Mouse (Mus musculus) liver, embryonic 14.5 days (tissue): Measurements from ENCODE around the gene Psmd5. TPM values are rescaled to one million over a fixed set of nuclear protein-coding genes. Genes with fewer than 3 reads are reported as not detected.
A peak's percentile ranks its signal among the peaks of the same experiment; 100 is the strongest.

Source experiments
- ATAC-seq: fragments of 200-750 bp; cut with Nextera tagmentation; 2 replicates; pipeline ENCODE4 v1.8.0; 2017; ENCODE audit warnings: moderate number of reproducible peaks, mild to moderate bottlenecking, moderate library complexity; ENCODE audit not compliant: insufficient read depth
- DNase-seq, 3 experiments: peaks; one replicate each; pipeline ENCODE4 v3.0.0-alpha.2; 2012 to 2013; ENCODE audit warnings: low read depth in 3 of 3, low spot score in 3 of 3
- H3K27ac ChIP-seq: fragments of 300-500 bp; sonication (generic); 2 replicates; pipeline ENCODE4 v1.5.1; 2014; ENCODE audit warnings: moderate library complexity, mild to moderate bottlenecking, control low read depth, inconsistent platforms
- H3K27me3 ChIP-seq: fragments of 300-500 bp; sonication (generic); 2 replicates; pipeline ENCODE4 v1.6.1; 2014; ENCODE audit warnings: mild to moderate bottlenecking, low read length, moderate library complexity; ENCODE audit not compliant: control insufficient read depth, insufficient read depth
- H3K36me3 ChIP-seq: fragments of 300-500 bp; sonication (generic); replicated peaks from 2 replicates; pipeline ENCODE4 v1.6.1; 2014; ENCODE audit warnings: low read depth; ENCODE audit not compliant: control insufficient read depth, insufficient read depth
- H3K4me1 ChIP-seq, 2 experiments: fragments of 200-500 bp in 1 of 2; fragments of 300-500 bp in 1 of 2; sonication (generic) in 1 of 2; replicated peaks; 2 replicates each; pipeline ENCODE4 v1.6.1; 2012 to 2014; ENCODE audit warnings: antibody characterized with exemption in 1 of 2, inconsistent platforms in 1 of 2, low read length in 1 of 2; ENCODE audit not compliant: control insufficient read depth in 2 of 2, insufficient read depth in 2 of 2
- H3K4me2 ChIP-seq: fragments of 300-500 bp; sonication (generic); 2 replicates; pipeline ENCODE4 v1.6.1; 2014; ENCODE audit warnings: low read depth, mild to moderate bottlenecking, control low read depth, moderate library complexity
- H3K4me3 ChIP-seq, 2 experiments: fragments of 200-500 bp in 1 of 2; fragments of 300-500 bp in 1 of 2; sonication (generic) in 1 of 2; 2 replicates each; pipeline ENCODE4 v1.5.1; 2012 to 2014; ENCODE audit warnings: low read depth in 2 of 2, low read length in 2 of 2, mild to moderate bottlenecking in 2 of 2, control low read depth in 1 of 2, inconsistent platforms in 1 of 2, moderate library complexity in 1 of 2; ENCODE audit not compliant: insufficient read depth in 1 of 2
- H3K9ac ChIP-seq: fragments of 300-500 bp; sonication (generic); replicated peaks from 2 replicates; pipeline ENCODE4 v1.6.1; 2014; ENCODE audit warnings: mild to moderate bottlenecking, control low read depth, moderate library complexity
- H3K9me3 ChIP-seq: fragments of 300-500 bp; sonication (generic); 2 replicates; pipeline ENCODE4 v1.6.1; 2016; ENCODE audit warnings: low read length, mixed read lengths; ENCODE audit not compliant: control insufficient read depth
- CTCF ChIP-seq: IDR thresholded peaks from 2 replicates; pipeline ENCODE4 v1.5.1; 2016; ENCODE audit warnings: antibody characterized with exemption, low read depth, control low read depth
- EP300 ChIP-seq: IDR thresholded peaks from 2 replicates; pipeline ENCODE4 v1.6.1; 2016; ENCODE audit warnings: antibody characterized with exemption, low read depth
- WGBS: fragments of 180-500 bp; shearing (Covaris S2); extraction: QIAGEN DNeasy Blood & Tissue Kit; methylation state at CpG from one replicate; pipeline ENCODE4 v1.1.7; 2014; ENCODE audit not compliant: insufficient replicate concordance; 5-methylcytosine and 5-hydroxymethylcytosine counted together
- polyA plus RNA-seq, 2 experiments: library from polyadenylated mRNA; depleted of rRNA in 1 of 2; stranded (reverse) in 1 of 2; unstranded in 1 of 2; fragments of >200 nt; fragmentation: Nextera tagmentation in 1 of 2; extraction: Ambion mirVana in 1 of 2; gene quantifications; 2 replicates each; pipeline versions ENCODE4 v1.2.1 to v1.2.3; 2012 to 2014

Psmd5 gene
- polyA plus RNA-seq, 2 experiments, result 36.5 to 84.1 TPM

- TF ChIP-seq EP300 (no peak), CTCF (no peak)
- Histone ChIP-seq H3K9ac (peak overlapping the region; percentile 71), H3K4me1 (peaks cover 4 to 8% of the 10 kb centered on the region in 2 experiments), H3K27me3 (peaks cover 10% of the 10 kb centered on the region), H3K4me2 (peak overlapping the region; percentile 94), H3K27ac (no peak overlapping the region), H3K4me3 (peak overlapping the region; percentile 48 to 81), H3K9me3 (no peaks in the 10 kb centered on the region), H3K36me3 (peaks cover 5% of the 10 kb centered on the region; the same call in 1 of the 2 replicates)
- peak; percentile 75 for ATAC-seq
- 2% methylated on average over 45 of the region's 50 CpGs for WGBS
- DNase-seq, result peak in 2 of 3 experiments; percentile 47
Measured at GRCm38 (mm10) chr2:34914069-34914822, 39.5 kb upstream of the Psmd5 start.

GRCm38 (mm10) chr2:34913218-34914068, 38.7 kb upstream of the Psmd5 start, which contains the start of gene Phf19:
Gene Phf19, minus strand, starts transcription at chr2:34914026.
- peaks cover 10% of the 10 kb centered on the region for H3K27me3 ChIP-seq
- WGBS, result under 1% methylated on average over 64 of the region's 64 CpGs
- peak within 1 kb of the TSS; percentile 71 for H3K9ac ChIP-seq
- H3K4me3 ChIP-seq, result peak within 1 kb of the TSS; percentile 81 to 89
- peaks cover 4 to 8% of the 10 kb centered on the region in 2 experiments for H3K4me1 ChIP-seq
- peak within 1 kb of the TSS; percentile 7; the same call in 1 of the 2 replicates for H3K27ac ChIP-seq
- TF ChIP-seq EP300 (no peak), CTCF (no peak)
- H3K36me3 ChIP-seq, result peaks cover 5% of the 10 kb centered on the region; the same call in 1 of the 2 replicates
- peak in 1 of 3 experiments; percentile 35 for DNase-seq
- peak; percentile 58 for ATAC-seq
- H3K4me2 ChIP-seq, result peak within 1 kb of the TSS; percentile 94
- no peaks in the 10 kb centered on the region for H3K9me3 ChIP-seq

GRCm38 (mm10) chr2:34912613-34913012, 37.8 kb upstream of the Psmd5 start:
- H3K4me2 ChIP-seq, result peak overlapping the region; percentile 94
- H3K36me3 ChIP-seq, result peaks cover 5% of the 10 kb centered on the region; the same call in 1 of the 2 replicates
- H3K4me1 ChIP-seq, result peaks cover 4 to 8% of the 10 kb centered on the region in 2 experiments
- TF ChIP-seq EP300, result no peak
- H3K27me3 ChIP-seq, result peaks cover 10% of the 10 kb centered on the region
- ATAC-seq, result no peak
- H3K27ac ChIP-seq, result no peak overlapping the region
- H3K9ac ChIP-seq, result no peak overlapping the region; the same call in 1 of the 2 replicates
- peak overlapping the region; percentile 81 to 89 for H3K4me3 ChIP-seq
- DNase-seq, result no peak
- H3K9me3 ChIP-seq, result no peaks in the 10 kb centered on the region
- 62% methylated on average over 7 of the region's 7 CpGs for WGBS

DNA sequence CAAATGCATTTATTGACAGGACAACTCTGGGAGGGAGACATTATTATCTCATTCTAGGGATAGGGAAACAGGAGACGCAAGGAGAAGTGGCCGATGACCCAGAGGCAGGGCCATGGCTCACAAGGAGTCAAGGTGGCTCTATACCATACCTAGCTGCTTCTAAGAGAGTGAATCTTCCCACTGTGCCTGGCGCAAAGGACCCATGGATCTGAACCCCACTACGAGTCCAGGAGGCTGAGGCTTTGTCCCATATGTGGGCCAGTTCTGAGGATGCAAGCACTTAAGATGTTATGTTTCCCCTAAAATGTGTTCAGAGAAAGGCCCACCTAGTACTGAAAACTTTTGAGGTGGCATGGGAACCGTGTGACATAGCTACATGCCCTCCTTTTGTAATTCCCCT, 37.1 kb upstream of the Psmd5 start:
- Histone ChIP-seq H3K9ac (no peak overlapping the region), H3K4me1 (peaks cover 6 to 9% of the 10 kb centered on the region in 2 experiments), H3K36me3 (peaks cover 5% of the 10 kb centered on the region; the same call in 1 of the 2 replicates), H3K4me2 (no peak overlapping the region), H3K4me3 (no peak overlapping the region), H3K27ac (no peak overlapping the region), H3K9me3 (no peaks in the 10 kb centered on the region), H3K27me3 (peaks cover 10% of the 10 kb centered on the region)
- WGBS, result 72% methylated on average over 5 of the region's 5 CpGs
- TF ChIP-seq EP300 (no peak), CTCF (no peak)
- DNase-seq, result no peak
- ATAC-seq, result no peak

DNA sequence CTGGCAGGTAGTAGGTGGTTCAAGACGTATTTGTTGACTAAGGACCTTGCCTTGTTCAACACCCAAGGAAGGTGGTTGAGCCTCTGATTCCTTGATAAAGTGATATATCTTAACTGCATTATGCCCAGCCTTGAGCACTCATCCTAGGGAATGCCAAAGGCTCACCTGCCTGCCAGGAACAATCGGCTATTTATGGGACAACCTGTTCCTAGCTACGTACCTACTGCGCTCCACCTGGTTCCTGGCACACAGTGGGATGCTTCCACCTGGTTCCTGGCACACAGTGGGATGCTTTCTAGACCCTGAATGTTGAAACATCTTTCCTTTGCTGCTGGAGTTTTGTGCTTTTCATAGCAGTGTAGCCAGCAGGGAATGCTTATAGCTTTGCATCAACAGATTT, 35.0 kb upstream of the Psmd5 start:
- Histone ChIP-seq H3K9me3 (no peaks in the 10 kb centered on the region), H3K36me3 (peaks cover 5% of the 10 kb centered on the region; the same call in 1 of the 2 replicates), H3K27me3 (peaks cover 10% of the 10 kb centered on the region), H3K4me1 (peaks cover 19 to 20% of the 10 kb centered on the region in 2 experiments), H3K27ac (no peak overlapping the region), H3K4me2 (no peak overlapping the region), H3K4me3 (no peak overlapping the region), H3K9ac (no peak overlapping the region)
- DNase-seq (no peak), ATAC-seq (no peak)
- 79% methylated on average over 4 of the region's 4 CpGs for WGBS
- no peak for TF ChIP-seq CTCF
- TF ChIP-seq EP300, result no peak
